In the genomic region with DNA sequence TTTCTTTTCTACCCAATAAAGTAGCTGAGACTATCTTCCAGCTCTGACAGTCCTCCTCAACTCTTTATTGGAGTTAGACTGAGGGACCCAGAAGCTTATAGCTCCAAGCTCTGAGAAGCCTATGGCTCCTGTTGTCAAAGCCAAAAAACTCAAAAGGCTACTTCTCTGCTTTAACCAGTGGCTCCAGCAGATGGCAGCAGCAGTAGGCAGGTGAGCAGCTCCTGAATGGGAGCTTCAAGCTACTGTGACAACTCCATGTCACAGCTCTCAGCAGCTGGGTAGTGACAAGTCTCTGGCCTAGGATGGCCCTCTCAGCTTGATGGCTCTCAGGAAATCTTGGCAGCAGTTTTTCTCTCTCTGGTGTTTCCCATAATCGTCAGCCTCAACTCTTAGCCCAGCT, we compare ENCODE assay signal across 7 mouse cellular contexts. TPM values are rescaled to one million over a fixed set of nuclear protein-coding genes. Genes with fewer than 3 reads are reported as not detected.
DNase-seq lines count a peak whose midpoint lies in the region; ATAC-seq and TF ChIP-seq lines count a peak whose summit lies in the region.

No protein-coding gene starts in this region.

- DNase-seq in MN1 (ENCODE audit: low spot score), result peak; percentile 84
- peak; percentile 81 for DNase-seq in forebrain, embryonic 11.5 days (ENCODE audit: low spot score)
- peak; percentile 57 for DNase-seq in layer of hippocampus, adult 9-10 months (ENCODE audit: low spot score)
- peak; percentile 49 to 76 for DNase-seq in lung, postnatal 4 days
- peak; percentile 78 for DNase-seq in right cerebral cortex, postnatal 25 days

- no peak overlapping the region for H3K4me3 ChIP-seq in bone marrow, adult 2 months (replicated peaks; ENCODE audit: control insufficient read depth, low read depth, low read length)
- no peak overlapping the region for H3K4me3 ChIP-seq in forebrain, embryonic 11.5 days (ENCODE audit: low read depth, low read length)
- H3K4me3 ChIP-seq in hindbrain, embryonic 13.5 days, result no peak overlapping the region

- H3K36me3 ChIP-seq in forebrain, embryonic 11.5 days (ENCODE audit: control insufficient read depth, insufficient read depth, low read length), result no peaks in the 10 kb centered on the region
- peaks cover 10% of the 10 kb centered on the region for H3K36me3 ChIP-seq in hindbrain, embryonic 13.5 days

- ATAC-seq in forebrain, embryonic 11.5 days (replicated peaks; ENCODE audit: low FRiP score), result no peak; the same call in 1 of the 2 replicates
- no peak for ATAC-seq in hindbrain, embryonic 13.5 days (ENCODE audit: low FRiP score)

- H3K27me3 ChIP-seq in forebrain, embryonic 11.5 days (ENCODE audit: control insufficient read depth, insufficient read depth, low read length), result no peaks in the 10 kb centered on the region
- no peaks in the 10 kb centered on the region for H3K27me3 ChIP-seq in hindbrain, embryonic 13.5 days

- no peak overlapping the region for H3K9ac ChIP-seq in forebrain, embryonic 11.5 days (ENCODE audit: low read length)
- no peak overlapping the region for H3K9ac ChIP-seq in hindbrain, embryonic 13.5 days

- H3K27ac ChIP-seq in bone marrow, adult 2 months (ENCODE audit: control insufficient read depth, insufficient read depth, low read depth, low read length, poor library complexity), result no peak overlapping the region
- no peak overlapping the region for H3K27ac ChIP-seq in forebrain, embryonic 11.5 days (ENCODE audit: low read depth, low read length)
- H3K27ac ChIP-seq in hindbrain, embryonic 13.5 days, result 0 out of 2 replicates have a peak overlapping the region, but pooled peaks have one; percentile 6

- no peak overlapping the region for H3K4me2 ChIP-seq in forebrain, embryonic 11.5 days (ENCODE audit: low read depth, low read length, severe bottlenecking)
- H3K4me2 ChIP-seq in hindbrain, embryonic 13.5 days, result no peak overlapping the region

- no peaks in the 10 kb centered on the region for H3K4me1 ChIP-seq in bone marrow, adult 2 months (ENCODE audit: control insufficient read depth, insufficient read depth, low read length)
- H3K4me1 ChIP-seq in forebrain, embryonic 11.5 days (replicated peaks; ENCODE audit: control insufficient read depth, insufficient read depth, low read length), result no peaks in the 10 kb centered on the region
- H3K4me1 ChIP-seq in hindbrain, embryonic 13.5 days (replicated peaks), result no peaks in the 10 kb centered on the region

- WGBS in bone marrow, adult 2 months, result 0% methylated on average over 1 of the region's 1 CpGs
- 29% methylated on average over 1 of the region's 1 CpGs for WGBS in forebrain, embryonic 11.5 days
- WGBS in hindbrain, embryonic 13.5 days, result 17% methylated on average over 1 of the region's 1 CpGs

- no peaks in the 10 kb centered on the region for H3K9me3 ChIP-seq in forebrain, embryonic 11.5 days (ENCODE audit: control insufficient read depth, low read length)
- no peaks in the 10 kb centered on the region for H3K9me3 ChIP-seq in hindbrain, embryonic 13.5 days

- TF ChIP-seq CTCF in bone marrow, adult 2 months (IDR thresholded peaks at IDR 0.05; ENCODE audit: control insufficient read depth, insufficient read depth, low read length), result peak; percentile 64

- TF ChIP-seq POLR2A in bone marrow, adult 2 months (IDR thresholded peaks at IDR 0.05; ENCODE audit: borderline replicate concordance, control insufficient read depth, low read depth, low read length), result no peak

RNA-seq across cellular contexts. Expression of a gene that starts 27.1 kb away (rescaled TPM):
- 0.20 TPM in 1 of 2 replicates, not detected in the other for polyA plus RNA-seq in bone marrow, adult 2 months (2011; ENCODE audit: insufficient read depth, insufficient read length, low replicate concordance, missing spikeins)
- 6.5 and 8.4 TPM in 2 replicates for polyA plus RNA-seq in forebrain, embryonic 11.5 days (2014; fragmentation: Nextera tagmentation; extraction: Ambion mirVana)
- 5.2 and 7.5 TPM in 2 replicates for polyA plus RNA-seq in hindbrain, embryonic 13.5 days (2015; fragmentation: Nextera tagmentation; extraction: Ambion mirVana)

RNA-seq across cellular contexts. Expression of a gene that starts 58.8 kb away (rescaled TPM):
- 1.5 TPM in 1 of 2 replicates, not detected in the other for polyA plus RNA-seq in bone marrow, adult 2 months (2011; ENCODE audit: insufficient read depth, insufficient read length, low replicate concordance, missing spikeins)
- 8.3 and 8.5 TPM in 2 replicates for polyA plus RNA-seq in forebrain, embryonic 11.5 days (2014; fragmentation: Nextera tagmentation; extraction: Ambion mirVana)
- polyA plus RNA-seq in hindbrain, embryonic 13.5 days (2015; fragmentation: Nextera tagmentation; extraction: Ambion mirVana), result 8.2 and 8.7 TPM in 2 replicates
